Mouse (Mus musculus) megakaryocyte, embryonic 14.5 days (primary cell): Measurements from ENCODE around the gene Zfp69.

Experiments used
- FLI1 ChIP-seq: IDR thresholded peaks from 2 replicates; pipeline ENCODE4 v1.6.1; 2012; ENCODE audit warnings: low read length, inconsistent platforms, mixed read lengths
- GATA1 ChIP-seq: IDR thresholded peaks from 3 replicates; pipeline ENCODE4 v1.6.1; 2012; ENCODE audit warnings: mixed read lengths, low read length, inconsistent platforms, borderline replicate concordance

DNA sequence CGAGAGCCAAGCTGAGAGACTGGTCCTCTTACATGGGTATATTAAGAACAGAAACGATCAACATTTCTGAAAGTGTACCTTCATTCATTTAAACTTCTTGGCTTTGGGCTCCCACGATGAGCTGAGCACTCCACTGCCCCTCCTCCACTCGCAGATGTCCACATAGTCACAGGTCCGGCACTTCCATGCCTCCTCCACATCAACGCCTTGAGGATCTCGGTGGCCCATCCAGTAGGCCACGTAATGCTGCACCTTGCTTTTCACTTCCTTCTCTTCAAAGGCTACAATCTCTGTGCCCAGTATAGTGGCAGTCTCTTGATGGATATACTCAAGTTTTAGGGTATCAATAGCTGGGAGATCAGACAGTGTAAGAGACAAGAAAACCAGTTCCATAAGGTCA is 30.0 kb downstream of the Zfp69 start:
- no peak for TF ChIP-seq GATA1
- TF ChIP-seq FLI1: no peak
